Mouse (Mus musculus) layer of hippocampus, adult 9-10 months (tissue): ENCODE data around the gene Hp1bp3.
A peak's percentile ranks its signal among the peaks of the same experiment; 100 is the strongest.

Experiments
- DNase-seq: peaks from one replicate; pipeline ENCODE4 v3.0.0; 2022; ENCODE audit warnings: low spot score

The Hp1bp3 gene

DNA sequence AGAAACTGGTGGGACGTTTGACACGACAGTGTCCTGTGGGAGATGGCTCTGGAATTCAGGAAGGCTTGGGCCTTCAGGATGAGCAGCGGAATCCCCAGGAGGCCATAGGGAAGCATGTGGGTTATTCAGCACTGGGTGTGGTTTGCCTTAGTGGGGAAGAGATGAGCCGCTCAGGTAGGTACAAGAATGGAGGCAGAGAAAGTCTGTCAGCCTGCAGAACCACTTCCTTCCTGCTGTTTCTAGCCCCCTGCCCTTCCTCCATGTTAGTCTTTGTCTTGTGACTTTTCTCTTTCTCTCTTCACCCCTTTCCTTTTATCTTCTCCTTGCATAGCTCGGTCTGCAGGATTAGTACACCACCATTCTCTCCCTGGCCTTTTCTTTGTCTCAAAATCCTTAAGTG lies 6.3 kb downstream of the Hp1bp3 start:
- no peak for DNase-seq

DNA sequence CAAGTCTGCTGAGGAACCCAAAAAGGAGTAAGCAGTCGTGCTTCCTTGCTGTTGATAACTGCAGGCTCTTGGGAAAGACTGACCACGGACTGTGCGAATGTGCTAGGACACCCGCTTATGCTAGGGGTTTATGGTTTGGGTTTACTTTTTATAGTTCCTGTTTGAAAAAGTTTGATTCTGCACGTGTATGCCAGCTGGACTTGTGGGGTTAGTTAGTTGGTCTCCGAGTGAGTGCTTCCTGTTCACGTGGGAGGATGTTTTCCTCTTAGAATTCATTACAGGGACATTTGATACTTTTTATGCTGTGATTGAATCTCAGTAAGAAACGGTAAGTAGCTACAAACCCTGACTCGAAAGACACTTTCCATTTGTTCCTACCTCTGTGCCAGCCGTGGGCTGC lies 7.5 kb downstream of the Hp1bp3 start:
- DNase-seq, result no peak

DNA sequence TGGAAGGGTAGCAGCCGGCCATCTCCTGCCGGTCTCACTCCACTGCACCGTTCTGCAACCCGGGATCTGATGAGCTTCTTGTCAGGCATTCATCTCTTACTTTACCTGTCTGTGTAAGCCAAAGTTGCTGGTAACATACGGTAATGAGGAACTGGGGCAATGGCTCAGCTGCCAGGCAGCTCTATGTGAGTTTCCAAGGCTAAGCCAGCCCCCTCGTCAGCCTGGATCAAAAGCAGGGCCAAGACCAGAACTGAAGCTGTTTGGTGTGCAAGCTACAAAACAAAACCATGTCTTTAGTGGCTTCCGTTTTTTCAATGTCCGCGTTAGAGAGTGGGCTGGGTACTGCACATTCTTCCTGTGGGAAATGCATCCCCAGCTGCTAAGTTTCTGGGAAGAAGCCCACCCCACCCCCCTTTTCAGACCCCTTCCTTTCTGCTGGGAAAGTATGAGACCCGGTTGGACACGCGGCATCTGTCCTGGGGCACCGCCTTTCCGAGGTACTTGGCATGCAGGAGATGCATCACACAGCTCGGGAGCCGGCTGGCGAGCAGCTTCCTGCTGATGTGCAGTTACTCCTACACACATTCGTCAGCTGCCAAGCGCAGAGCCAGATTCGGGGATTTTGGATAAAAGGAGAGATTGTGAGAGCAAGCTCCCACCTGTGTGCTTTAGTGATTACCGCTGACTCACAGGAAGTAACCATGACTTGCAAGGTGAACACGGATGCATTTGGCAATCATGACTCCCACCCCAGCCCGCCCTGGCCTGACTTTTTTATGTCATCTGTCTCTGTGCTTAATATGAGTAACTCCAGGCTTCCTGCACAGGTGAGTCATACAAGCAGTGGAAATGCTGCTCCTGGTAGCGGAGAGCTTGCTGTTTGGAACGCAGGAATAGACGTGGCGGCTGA lies 30.9 kb downstream of the Hp1bp3 start:
- DNase-seq, result peak; percentile 51

DNA sequence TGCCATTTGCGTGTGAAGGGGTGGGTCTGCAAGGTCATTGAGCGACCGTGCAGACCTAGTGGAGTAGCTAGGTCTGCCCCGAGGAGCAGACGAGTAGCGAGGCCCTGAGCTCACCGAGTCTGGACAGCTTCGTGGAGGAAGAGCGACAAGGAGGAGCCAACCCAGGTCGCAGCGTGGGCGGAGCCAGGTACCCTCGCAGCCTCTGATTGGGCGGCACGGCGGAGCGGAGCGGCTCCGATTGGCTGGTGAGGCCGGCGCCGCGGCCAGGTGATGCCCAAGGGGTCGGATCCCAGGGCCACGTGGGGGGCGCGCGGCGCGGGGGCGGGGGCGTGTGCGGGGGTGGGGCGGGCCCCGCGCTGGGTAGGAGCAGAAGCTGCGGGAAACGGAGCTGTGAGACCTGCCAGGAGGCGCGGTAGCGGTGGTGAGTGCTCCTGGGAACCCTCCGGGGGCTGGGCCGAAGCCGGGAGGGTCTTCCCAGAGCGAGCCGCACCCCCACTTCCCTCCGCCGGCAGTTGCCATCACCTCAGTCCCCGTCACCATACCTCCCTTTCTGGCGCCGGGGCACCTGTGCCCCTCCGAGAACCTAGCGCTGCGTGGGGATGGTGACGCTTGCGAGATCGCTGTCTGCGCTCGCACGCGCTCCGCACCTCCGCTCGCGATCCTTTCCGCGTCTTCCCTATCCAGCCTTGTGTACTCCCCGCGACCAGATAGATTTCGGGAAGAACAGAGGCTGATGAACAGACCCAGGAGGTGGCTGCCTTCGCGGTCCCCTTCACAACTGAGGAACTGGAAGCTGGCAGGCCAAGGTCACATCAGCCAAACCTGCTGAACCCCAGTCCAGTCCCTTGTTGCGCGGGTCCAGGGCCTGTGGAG lies 34.2 kb downstream of the Hp1bp3 start, which contains the start of the genes Sh2d5 and Kif17:
TSS of gene Sh2d5 (plus strand) at position 316 of the 873 bp plus-strand sequence.
TSS of gene Kif17 (plus strand) at position 348 of the 873 bp plus-strand sequence.
- DNase-seq, result no peak

DNA sequence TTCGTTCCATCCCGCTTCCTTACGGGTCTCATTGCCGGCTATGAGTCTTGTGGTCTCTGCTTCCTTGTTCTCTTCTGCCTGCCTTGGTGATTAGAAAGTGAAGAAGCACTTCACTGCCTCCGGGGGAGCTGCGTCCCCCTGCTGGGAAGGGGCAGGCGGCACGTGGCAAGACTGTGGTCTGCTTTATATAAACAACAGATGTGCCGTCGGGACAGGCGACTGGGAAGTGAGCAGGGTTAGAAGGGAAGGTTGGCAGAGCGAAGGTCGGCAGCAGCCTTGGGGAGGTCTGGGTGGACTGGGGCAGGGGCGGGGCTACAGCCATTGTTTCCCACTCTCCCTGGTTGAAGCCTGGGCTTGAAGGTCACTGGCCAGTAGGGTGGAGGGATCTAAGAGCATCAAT lies 35.7 kb downstream of the Hp1bp3 start:
- DNase-seq, result no peak

DNA sequence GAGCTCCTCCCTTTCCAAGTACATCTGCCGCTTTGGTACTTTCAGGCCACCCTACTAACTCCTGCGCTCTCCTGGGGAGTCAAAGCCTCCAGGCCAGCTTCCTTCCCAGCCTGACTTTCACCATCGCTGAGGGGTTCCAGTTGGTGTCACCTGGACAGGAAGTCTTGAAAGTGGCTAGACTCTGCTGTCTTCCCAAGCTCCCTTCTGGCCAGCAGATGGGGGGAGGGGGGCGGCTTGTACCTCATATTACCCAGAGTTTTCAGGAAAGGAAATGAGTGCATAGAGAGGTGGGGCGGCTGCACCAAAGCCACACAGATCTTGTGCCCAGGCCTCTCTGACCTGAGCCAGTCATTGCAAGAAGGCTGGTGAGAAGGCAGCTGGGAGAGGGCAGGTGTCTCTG lies 36.1 kb downstream of the Hp1bp3 start:
- no peak for DNase-seq

DNA sequence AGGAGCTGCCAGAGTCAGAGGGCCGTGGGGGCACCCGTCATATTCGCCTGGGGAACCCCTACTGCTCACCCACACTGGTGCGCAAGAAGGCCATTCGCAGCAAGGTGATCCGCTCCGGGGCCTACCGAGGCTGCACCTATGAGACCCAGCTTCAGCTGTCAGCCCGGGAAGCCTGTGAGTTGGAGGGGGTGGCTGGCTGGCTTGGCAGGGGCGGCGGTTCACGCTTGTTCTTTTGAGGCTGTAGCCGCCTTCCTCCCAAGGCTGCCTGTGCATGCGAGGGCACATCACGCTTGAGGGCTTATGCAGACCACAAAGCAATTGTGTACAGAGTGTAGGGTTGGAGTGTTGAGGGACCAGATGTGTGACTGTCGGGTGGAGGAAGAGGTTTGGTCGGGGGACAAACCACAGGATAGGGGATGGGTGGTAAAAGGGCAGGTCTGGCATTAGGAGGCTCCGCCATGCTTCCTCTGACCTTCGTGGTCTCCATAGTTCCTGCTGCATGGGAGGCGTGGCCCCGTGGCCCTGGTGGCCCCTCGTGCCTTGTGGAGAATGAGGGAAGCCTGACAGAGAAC lies 41.1 kb downstream of the Hp1bp3 start:
- no peak for DNase-seq

DNA sequence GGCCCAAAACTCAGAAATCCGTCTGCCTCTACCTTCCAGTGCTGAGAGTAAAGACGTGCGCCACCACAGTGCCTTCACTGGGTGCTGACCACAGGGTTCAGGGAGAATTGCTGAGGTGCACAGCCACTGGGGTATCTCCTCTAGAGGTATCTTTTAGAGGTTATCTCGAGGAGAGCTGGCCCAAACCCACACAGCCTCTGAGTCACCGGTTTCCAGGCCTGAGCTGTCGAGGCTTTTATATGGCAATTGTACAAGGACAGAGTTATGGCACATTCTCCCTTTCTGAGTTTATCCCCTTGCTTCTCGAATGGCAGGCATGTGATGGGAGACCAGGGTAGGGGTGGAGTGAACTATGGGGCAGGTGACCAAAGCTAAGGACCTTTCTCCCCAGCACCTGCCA lies 42.6 kb downstream of the Hp1bp3 start:
- DNase-seq, result no peak

DNA sequence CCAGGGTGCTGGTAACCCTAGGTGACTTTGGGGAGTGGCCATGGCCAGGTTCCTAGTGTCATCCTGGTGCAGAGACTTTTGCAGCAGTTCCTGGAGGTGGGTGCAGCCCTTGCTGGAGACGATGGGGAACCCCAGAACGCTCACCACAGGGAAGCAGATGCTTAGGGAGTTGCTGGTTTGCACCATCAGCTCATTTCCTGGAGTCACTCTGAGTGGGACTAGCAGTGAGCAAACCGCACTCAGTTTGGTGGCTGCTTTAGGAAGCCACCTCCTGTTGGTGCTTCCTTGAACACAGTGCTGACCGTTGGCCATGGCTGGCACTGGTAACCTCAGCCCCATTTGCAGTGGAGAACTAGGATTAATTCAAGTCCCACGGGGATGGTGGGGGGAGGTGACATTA lies 43.4 kb downstream of the Hp1bp3 start:
- DNase-seq, result no peak

DNA sequence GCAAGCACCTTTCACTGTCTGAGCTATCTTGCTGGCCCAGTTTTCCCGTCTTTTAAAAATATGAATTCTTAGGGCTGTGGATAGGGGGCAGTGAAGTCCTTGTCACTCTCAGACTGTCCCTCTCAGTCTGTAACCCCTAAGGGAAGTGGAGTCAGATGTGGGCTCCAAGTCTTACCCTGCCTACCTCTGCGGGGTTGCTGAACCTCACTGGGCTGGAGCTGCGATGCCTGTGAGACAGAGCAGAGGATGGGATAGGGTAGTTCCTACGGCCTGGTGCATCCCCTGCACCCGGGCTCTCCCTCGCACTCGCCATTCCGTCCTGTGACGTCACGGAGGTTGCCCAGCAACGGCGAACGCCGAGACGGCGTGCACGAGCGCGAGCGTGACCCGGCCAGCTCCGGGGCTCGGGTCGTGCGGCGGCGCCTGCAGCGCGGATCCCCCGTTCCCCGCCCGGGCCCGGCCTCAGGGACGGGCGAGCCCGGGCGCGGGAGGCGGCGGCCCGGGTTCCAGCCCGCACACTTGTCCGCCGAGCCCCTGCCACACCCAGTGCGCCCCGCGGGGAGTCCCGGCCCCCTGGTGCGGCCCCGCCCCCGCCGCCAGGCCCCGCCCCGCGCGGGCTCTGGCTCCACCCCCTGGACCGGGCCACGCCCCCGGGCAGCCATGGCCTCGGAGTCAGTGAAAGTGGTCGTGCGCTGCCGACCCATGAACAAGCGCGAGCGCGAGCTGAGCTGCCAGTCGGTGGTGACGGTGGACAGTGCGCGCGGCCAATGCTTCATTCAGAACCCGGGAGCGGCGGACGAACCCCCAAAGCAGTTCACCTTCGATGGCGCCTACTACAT lies 46.0 kb downstream of the Hp1bp3 start:
- peak; percentile 77 for DNase-seq

DNA sequence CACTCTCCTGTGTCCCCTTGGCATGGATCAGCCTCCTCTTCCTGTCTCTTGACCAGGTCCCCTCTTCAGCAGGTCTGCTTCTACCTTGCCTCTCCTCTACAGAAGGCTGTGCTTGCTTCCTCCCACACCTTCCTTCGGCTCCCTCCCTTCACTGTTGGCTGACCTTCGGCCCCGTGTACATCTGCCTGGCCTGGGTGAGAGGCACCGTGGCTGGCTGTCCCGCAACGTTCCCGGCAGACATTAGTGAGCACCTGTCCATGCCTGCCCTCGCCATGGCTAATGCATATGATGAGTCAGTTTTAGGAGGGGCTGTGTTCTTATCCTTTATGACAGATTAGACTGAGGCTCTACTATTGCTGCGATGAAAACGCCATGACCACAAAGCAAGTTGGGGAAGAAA lies 51.8 kb downstream of the Hp1bp3 start:
- DNase-seq, result no peak

DNA sequence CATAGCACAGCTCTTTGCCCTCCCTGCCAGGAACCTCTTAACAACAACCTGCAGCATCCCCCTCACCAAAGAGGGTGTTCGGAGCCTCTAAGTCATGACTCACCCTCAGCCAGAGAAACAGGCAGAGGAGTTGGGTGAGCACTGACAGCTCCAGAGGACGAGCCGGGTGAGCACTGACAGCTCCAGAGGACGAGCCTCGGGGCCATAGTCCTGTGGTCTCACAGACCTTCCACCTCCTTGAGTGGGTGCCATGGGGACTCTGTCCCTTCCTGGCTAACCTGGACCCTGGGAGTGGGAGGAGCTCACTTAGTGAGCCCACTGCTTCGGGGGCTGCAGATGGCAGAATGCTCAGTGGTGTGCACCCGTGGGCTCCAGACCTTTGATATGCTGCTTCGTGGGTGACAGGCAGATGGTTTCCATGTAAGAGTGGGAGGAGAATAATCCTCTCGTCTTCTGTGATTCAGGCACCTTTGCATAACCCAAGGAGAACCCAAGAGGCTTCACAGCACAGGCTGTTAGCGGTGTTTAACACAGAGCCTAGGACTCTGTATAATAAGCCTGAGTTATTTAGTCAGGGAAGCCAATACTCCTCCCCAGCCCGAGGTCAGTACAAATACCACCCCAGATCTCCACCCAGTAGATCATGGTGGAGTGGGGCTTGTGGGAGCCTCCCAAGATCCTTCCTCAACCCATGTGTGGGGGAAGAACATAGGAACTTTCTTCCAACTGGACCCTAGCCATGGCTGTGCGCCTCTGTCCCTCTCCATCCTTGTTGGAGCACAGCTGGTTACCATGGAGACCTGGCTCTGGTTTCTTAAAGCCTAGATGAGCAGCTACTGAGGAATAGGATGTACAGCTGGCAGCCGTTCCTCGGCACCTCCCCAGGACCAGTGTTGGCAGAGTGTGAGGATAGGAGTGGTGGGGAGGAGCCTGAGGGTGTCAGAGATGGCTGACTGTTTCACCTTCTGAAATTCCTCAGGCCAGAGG lies 56.2 kb downstream of the Hp1bp3 start:
- peak; percentile 38 for DNase-seq

DNA sequence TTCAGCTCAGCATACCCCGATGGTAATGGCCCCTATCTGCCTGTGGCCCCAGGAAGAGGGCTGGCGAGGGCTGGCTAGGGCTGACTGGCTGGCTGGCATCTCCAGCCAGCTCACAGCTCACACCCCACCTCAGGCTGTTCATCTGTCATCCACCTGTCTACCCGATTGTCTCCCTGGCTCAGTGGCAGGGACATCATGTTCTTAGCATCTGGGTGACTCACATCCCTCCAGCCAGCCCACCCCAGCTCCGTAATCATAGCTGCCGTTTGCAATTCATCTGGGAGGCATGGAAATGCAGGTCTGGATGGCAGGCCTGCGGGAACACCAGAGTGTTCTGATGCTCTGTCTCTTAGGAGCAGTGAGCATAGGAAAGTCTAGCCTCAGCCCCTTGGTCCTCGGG lies 62.2 kb downstream of the Hp1bp3 start:
- no peak for DNase-seq

DNA sequence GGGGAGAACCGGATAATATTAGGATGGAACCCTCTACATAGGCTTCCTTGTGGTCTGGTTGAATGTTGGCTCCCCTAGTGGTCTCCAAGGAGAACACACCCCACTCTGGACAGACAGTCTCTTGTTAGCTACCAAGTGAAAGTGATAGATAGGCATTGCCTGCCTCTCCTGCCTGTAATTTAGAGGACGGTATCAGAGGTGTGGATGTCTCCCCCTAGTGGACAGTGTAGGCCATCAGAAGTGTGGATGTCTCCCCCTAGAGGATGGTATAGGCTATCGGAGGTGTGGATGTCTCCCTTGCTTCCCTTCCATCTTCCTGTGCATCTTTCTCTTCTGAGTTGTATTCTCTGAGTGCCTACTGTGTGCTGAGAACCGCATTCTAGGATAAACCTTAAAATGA lies 66.7 kb downstream of the Hp1bp3 start:
- peak; percentile 48 for DNase-seq

DNA sequence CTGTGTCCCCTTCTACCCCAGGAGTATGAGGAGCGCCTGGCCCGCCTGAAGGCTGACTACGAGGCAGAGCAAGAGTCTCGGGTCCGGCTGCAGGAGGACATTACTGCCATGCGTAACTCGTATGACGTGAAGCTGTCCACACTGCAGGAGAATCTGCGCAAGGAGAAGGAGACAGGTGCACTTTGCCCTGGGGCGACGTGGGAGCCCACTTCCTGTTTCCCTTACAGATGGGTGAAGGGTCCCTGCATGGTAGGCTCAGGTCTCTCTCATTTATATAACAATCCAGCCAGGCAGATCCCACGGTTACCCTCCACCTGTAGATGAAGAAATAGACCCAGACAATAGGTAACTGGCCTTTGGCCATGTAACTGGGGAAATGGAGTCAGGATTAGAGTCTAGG lies 70.3 kb downstream of the Hp1bp3 start:
- DNase-seq, result no peak

DNA sequence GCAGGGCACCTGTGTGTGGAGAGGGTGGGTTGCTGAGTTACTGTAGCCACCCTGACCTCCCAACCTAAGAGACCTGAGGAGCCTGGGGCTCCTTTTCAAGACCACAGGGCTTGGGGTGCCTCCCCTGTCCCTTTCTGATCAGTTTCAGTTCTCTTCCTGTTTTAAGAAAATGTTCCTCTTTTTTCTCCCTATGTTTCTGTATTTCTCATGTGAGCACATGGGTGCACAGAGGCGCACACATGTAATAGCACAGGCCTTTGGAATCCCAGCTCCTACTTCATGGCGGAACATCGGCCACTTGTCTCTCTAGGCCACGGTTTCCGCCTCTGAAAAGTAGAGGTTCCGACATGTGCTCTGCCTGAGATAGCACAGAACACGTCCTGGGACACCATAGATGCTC lies 72.6 kb downstream of the Hp1bp3 start:
- no peak for DNase-seq

DNA sequence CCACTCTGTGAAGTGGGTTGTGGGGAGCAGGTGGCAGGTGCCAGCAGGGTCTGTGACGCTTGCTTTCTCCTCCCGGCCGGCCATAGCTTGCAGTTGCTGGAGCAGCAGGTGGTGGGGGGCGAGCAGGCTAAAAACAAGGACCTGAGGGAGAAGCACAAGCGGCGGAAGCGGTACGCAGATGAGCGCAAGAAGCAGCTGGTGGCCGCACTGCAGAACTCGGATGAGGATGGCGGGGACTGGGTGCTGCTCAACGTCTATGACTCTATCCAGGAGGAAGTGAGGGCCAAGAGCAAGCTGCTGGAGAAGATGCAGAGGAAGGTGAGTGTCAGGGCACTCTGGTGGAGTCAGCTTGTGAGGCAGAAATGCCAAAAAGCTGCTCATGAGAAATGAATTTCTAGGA lies 75.9 kb downstream of the Hp1bp3 start:
- DNase-seq, result no peak

DNA sequence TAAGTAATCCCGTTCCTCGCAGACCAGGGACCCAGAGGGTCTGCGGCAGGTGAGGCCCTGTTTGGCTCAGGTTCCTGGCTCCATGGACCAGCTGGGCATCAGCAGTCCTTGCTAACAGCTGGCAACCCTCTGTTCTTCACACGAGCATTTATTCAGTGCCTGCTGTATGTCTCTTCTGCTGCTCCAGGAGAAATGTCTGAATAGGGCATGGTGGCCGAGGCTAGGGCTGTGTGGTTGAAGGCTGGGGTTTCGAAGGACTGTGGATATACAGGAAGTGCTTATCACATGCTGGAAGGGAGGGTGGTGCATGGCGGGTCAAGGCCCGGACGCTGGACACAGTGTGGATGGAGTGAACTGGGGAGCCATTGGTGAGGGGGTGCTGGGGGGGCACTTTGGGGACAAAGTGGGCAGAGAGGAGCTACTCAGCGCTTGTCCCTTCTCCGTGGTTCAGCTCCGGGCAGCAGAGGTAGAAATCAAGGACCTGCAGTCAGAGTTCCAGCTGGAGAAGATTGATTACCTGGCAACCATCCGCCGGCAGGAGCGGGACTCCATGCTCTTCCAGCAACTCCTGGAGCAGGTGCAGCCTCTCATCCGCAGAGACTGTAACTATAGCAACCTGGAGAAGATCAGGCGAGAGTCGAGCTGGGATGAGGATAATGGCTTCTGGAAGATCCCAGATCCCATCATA lies 77.3 kb downstream of the Hp1bp3 start:
- no peak for DNase-seq

DNA sequence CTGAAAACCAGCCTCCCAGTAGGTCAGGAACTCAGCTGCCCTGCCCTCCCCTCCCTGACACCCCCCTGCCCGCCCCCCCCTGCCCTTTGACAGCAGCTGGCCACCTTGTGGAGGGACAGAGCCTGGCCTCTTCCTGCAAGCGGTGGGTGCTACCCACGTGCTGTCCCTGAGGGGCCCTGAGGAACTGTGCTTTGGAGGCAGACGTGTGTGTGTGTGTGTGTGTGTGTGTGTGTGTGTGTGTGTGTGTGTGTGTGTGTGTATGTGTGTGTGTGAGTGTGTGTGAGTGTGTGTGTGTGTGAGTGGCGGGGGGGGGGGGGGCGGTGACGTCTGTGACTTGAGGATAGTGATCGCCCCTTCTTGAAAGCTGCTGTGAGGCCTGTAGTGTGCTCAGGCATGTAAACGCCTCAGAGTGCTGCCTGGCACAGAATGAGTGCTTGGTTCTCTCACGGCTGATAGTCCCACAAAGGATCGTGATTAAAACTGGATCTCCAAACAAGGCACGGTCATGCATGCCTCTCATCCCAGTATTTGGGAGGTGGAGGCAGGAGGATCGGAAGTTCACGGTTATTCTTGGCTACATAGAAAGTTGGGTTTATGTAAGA lies 78.0 kb downstream of the Hp1bp3 start:
- no peak for DNase-seq
